Mouse (Mus musculus): ENCODE measurements around the gene Gm28710.
A peak's percentile ranks its signal among the peaks of the same experiment; 100 is the strongest.

The Gm28710 gene

GRCm38 (mm10) chr5:16791243-16791860, at the start of gene Gm28710:
Gm28710 (plus strand) TSS chr5:16791810.
- no peak for DNase-seq

GRCm38 (mm10) chr5:16777176-16777575, 14.4 kb upstream of the Gm28710 start:
- no peak for DNase-seq

GRCm38 (mm10) chr5:16778610-16779172, 12.9 kb upstream of the Gm28710 start:
- no peak for DNase-seq

- no peak for DNase-seq
These were observed 6.0 kb upstream of the Gm28710 start for GRCm38 (mm10) chr5:16785627-16786026.

GRCm38 (mm10) chr5:16794972-16795371, 3.4 kb downstream of the Gm28710 start:
- DNase-seq, result no peak

- DNase-seq, result no peak
These were observed 11.1 kb downstream of the Gm28710 start for GRCm38 (mm10) chr5:16802726-16803125.

GRCm38 (mm10) chr5:16838991-16839390, 47.4 kb downstream of the Gm28710 start:
- DNase-seq, result no peak

- DNase-seq, result peak; percentile 68 to 71
These were observed 77.8 kb downstream of the Gm28710 start for GRCm38 (mm10) chr5:16869309-16869915.

GRCm38 (mm10) chr5:16894161-16894560, 102.6 kb downstream of the Gm28710 start:
- peak; percentile 3 to 10 for DNase-seq

GRCm38 (mm10) chr5:16919791-16920190, 128.2 kb downstream of the Gm28710 start:
- no peak for DNase-seq

- no peak for DNase-seq
These were observed 130.9 kb downstream of the Gm28710 start for GRCm38 (mm10) chr5:16922473-16922872.
